Mouse (Mus musculus) MEL (cell line): ENCODE measurements around the gene Prss33.
A peak's percentile ranks its signal among the peaks of the same experiment; 100 is the strongest.

Source experiments
- BHLHE40 ChIP-seq: IDR thresholded peaks from 2 replicates; pipeline ENCODE4 v1.6.1; 2012; ENCODE audit warnings: low read depth, mild to moderate bottlenecking, inconsistent platforms, low read length, improper control_type of control experiment, borderline replicate concordance
- CTCF ChIP-seq, 3 experiments: IDR thresholded peaks in 2 of 3; conservative IDR thresholded peaks in 1 of 3; 2 replicates each; pipeline ENCODE4 v1.5.1; 2011 to 2012; ENCODE audit warnings: low read length in 3 of 3, low read depth in 2 of 3, mild to moderate bottlenecking in 2 of 3, improper control_type of control experiment in 1 of 3, inconsistent platforms in 1 of 3, mixed read lengths in 1 of 3, moderate library complexity in 1 of 3; ENCODE audit not compliant: control insufficient read depth in 1 of 3, insufficient read depth in 1 of 3, poor library complexity in 1 of 3, severe bottlenecking in 1 of 3
- ELF1 ChIP-seq: IDR thresholded peaks from 2 replicates; pipeline ENCODE4 v1.6.1; 2014; ENCODE audit warnings: low read depth, mild to moderate bottlenecking, inconsistent platforms, low read length, improper control_type of control experiment, moderate library complexity
- EP300 ChIP-seq, 2 experiments: IDR thresholded peaks; 2 replicates each; pipeline ENCODE4 v1.6.1; 2011; ENCODE audit warnings: improper control_type of control experiment in 2 of 2, low read length in 2 of 2, low read depth in 1 of 2, mild to moderate bottlenecking in 1 of 2
- MYB ChIP-seq: IDR thresholded peaks from 2 replicates; pipeline ENCODE4 v1.6.1; 2011; ENCODE audit warnings: mild to moderate bottlenecking, low read depth, low read length, improper control_type of control experiment
- POLR2A ChIP-seq, 2 experiments: IDR thresholded peaks; 2 replicates each; pipeline ENCODE4 v1.6.1; 2011 to 2012; ENCODE audit warnings: low read length in 2 of 2, mild to moderate bottlenecking in 2 of 2, control low read depth in 1 of 2, improper control_type of control experiment in 1 of 2, low read depth in 1 of 2, moderate library complexity in 1 of 2; ENCODE audit not compliant: control insufficient read depth in 1 of 2, insufficient read depth in 1 of 2, poor library complexity in 1 of 2
- POLR2AphosphoS2 ChIP-seq: IDR thresholded peaks from 2 replicates; pipeline ENCODE4 v1.6.1; 2011; ENCODE audit warnings: low read length, improper control_type of control experiment
- RCOR1 ChIP-seq: IDR thresholded peaks from 2 replicates; pipeline ENCODE4 v1.6.1; 2012; ENCODE audit warnings: low read depth, mild to moderate bottlenecking, inconsistent platforms, low read length, improper control_type of control experiment
- TAL1 ChIP-seq: IDR thresholded peaks from 2 replicates; pipeline ENCODE4 v1.6.1; 2012; ENCODE audit warnings: mild to moderate bottlenecking, inconsistent platforms, low read length, moderate library complexity, mixed read lengths
- TBP ChIP-seq: IDR thresholded peaks from 2 replicates; pipeline ENCODE4 v1.8.0; 2011; ENCODE audit warnings: low read depth, low read length, improper control_type of control experiment
- USF1 ChIP-seq: IDR thresholded peaks from 2 replicates; pipeline ENCODE4 v1.6.1; 2014; ENCODE audit warnings: low read depth, mild to moderate bottlenecking, inconsistent platforms, low read length, improper control_type of control experiment, moderate library complexity
- ZNF384 ChIP-seq: IDR thresholded peaks from 2 replicates; pipeline ENCODE4 v1.6.1; 2012; ENCODE audit warnings: low read depth, mild to moderate bottlenecking, inconsistent platforms, low read length, improper control_type of control experiment

DNA sequence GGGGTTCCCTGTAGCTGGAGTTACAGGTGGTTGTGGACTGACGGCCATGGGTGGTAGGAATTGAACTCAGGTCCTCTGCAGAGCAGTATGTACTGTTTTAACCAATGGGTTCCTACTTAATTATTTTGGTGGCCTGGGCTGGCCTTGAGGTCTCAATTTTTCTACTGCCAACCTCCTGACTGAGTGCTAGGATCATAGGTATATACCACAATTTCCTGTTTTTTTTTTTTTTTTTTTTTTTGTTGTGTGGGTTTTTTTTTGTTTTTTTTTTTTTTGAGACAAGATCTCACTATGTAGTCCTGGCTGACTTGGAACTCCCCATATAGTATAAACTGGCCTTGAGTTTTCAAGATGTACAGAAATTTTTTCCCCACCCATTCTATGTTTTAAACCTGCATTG is 4.7 kb downstream of the Prss33 start:
- TF ChIP-seq BHLHE40 (no peak), TBP (no peak), CTCF (IDR thresholded peaks at IDR 0.05 in 2 of 3, conservative IDR thresholded peaks at IDR 0.05 in 1 of 3; ENCODE audit: control insufficient read depth in 1 of 3, insufficient read depth in 1 of 3, low read depth in 2 of 3, low read length in 3 of 3, poor library complexity in 1 of 3, severe bottlenecking in 1 of 3) (no peak), POLR2A (IDR thresholded peaks at IDR 0.05; ENCODE audit: control insufficient read depth in 1 of 2, insufficient read depth in 1 of 2, low read depth in 1 of 2, low read length in 2 of 2, poor library complexity in 1 of 2) (no peak), POLR2AphosphoS2 (no peak), TAL1 (no peak), ZNF384 (peak; percentile 91), EP300 (IDR thresholded peaks at IDR 0.05; ENCODE audit: low read depth in 1 of 2, low read length in 2 of 2) (no peak), ELF1 (no peak), USF1 (no peak), MYB (no peak), RCOR1 (no peak)
